Mouse (Mus musculus) E14TG2a.4 (cell line): Measurements from ENCODE around the gene B230118H07Rik.

Experiments used
- H3K27me3 ChIP-seq: 2 replicates; pipeline ENCODE4 v1.6.1; 2014; ENCODE audit warnings: low read length, control low read depth; ENCODE audit not compliant: insufficient read depth
- H3K36me3 ChIP-seq: 2 replicates; pipeline ENCODE4 v1.6.1; 2014; ENCODE audit warnings: low read length, control low read depth; ENCODE audit not compliant: insufficient read depth
- H3K4me1 ChIP-seq: replicated peaks from 2 replicates; pipeline ENCODE4 v1.6.1; 2014; ENCODE audit warnings: low read depth, low read length, control low read depth
- H3K4me3 ChIP-seq: replicated peaks from 2 replicates; pipeline ENCODE4 v1.5.1; 2014; ENCODE audit warnings: mild to moderate bottlenecking, low read length
- H3K9me3 ChIP-seq: 2 replicates; pipeline ENCODE4 v1.6.1; 2014; ENCODE audit warnings: low read length, control low read depth
- CTCF ChIP-seq: conservative IDR thresholded peaks from 2 replicates; pipeline ENCODE4 v1.5.1; 2014; ENCODE audit warnings: low read length
- NANOG ChIP-seq: IDR thresholded peaks from 2 replicates; pipeline ENCODE4 v1.6.1; 2014; ENCODE audit warnings: borderline replicate concordance, low read length, mixed read lengths
- POU5F1 ChIP-seq: IDR thresholded peaks from 2 replicates; pipeline ENCODE4 v1.6.1; 2014; ENCODE audit warnings: low read length, borderline replicate concordance

Gene B230118H07Rik

GRCm38 (mm10) chr2:101580977-101581376, 68.4 kb downstream of the B230118H07Rik start:
- no peak overlapping the region for H3K4me3 ChIP-seq
- no peak for TF ChIP-seq POU5F1
- no peak for TF ChIP-seq CTCF
- no peak for TF ChIP-seq NANOG
- no peaks in the 10 kb centered on the region for H3K36me3 ChIP-seq
- H3K27me3 ChIP-seq: no peaks in the 10 kb centered on the region
- H3K4me1 ChIP-seq: no peaks in the 10 kb centered on the region
- H3K9me3 ChIP-seq: no peaks in the 10 kb centered on the region

- Histone ChIP-seq H3K4me3 (no peak overlapping the region), H3K27me3 (no peaks in the 10 kb centered on the region), H3K4me1 (no peaks in the 10 kb centered on the region), H3K36me3 (no peaks in the 10 kb centered on the region), H3K9me3 (no peaks in the 10 kb centered on the region)
- TF ChIP-seq CTCF: no peak
- no peak for TF ChIP-seq POU5F1
- no peak for TF ChIP-seq NANOG
Measured at GRCm38 (mm10) chr2:101580428-101580827, 68.9 kb downstream of the B230118H07Rik start.

GRCm38 (mm10) chr2:101580027-101580426, 69.3 kb downstream of the B230118H07Rik start:
- H3K27me3 ChIP-seq: no peaks in the 10 kb centered on the region
- H3K36me3 ChIP-seq: no peaks in the 10 kb centered on the region
- H3K4me1 ChIP-seq: no peaks in the 10 kb centered on the region
- H3K9me3 ChIP-seq: no peaks in the 10 kb centered on the region
- TF ChIP-seq CTCF (no peak), POU5F1 (no peak), NANOG (no peak)
- H3K4me3 ChIP-seq: no peak overlapping the region

GRCm38 (mm10) chr2:101577243-101577642, 72.1 kb downstream of the B230118H07Rik start:
- no peak for TF ChIP-seq NANOG
- TF ChIP-seq POU5F1: no peak
- TF ChIP-seq CTCF: no peak
- H3K9me3 ChIP-seq: no peaks in the 10 kb centered on the region
- H3K36me3 ChIP-seq: no peaks in the 10 kb centered on the region
- no peak overlapping the region for H3K4me3 ChIP-seq
- no peaks in the 10 kb centered on the region for H3K4me1 ChIP-seq
- H3K27me3 ChIP-seq: no peaks in the 10 kb centered on the region

GRCm38 (mm10) chr2:101569230-101569629, 80.1 kb downstream of the B230118H07Rik start:
- TF ChIP-seq CTCF (no peak), NANOG (no peak), POU5F1 (no peak)
- no peak overlapping the region for H3K4me3 ChIP-seq
- no peaks in the 10 kb centered on the region for H3K9me3 ChIP-seq
- H3K27me3 ChIP-seq: no peaks in the 10 kb centered on the region
- H3K4me1 ChIP-seq: no peaks in the 10 kb centered on the region
- H3K36me3 ChIP-seq: no peaks in the 10 kb centered on the region

GRCm38 (mm10) chr2:101567490-101567889, 81.8 kb downstream of the B230118H07Rik start:
- Histone ChIP-seq H3K9me3 (no peaks in the 10 kb centered on the region), H3K4me3 (no peak overlapping the region), H3K36me3 (no peaks in the 10 kb centered on the region), H3K4me1 (no peaks in the 10 kb centered on the region), H3K27me3 (no peaks in the 10 kb centered on the region)
- no peak for TF ChIP-seq CTCF
- TF ChIP-seq NANOG: no peak
- no peak for TF ChIP-seq POU5F1

GRCm38 (mm10) chr2:101563776-101564175, 85.6 kb downstream of the B230118H07Rik start:
- H3K9me3 ChIP-seq: no peaks in the 10 kb centered on the region

GRCm38 (mm10) chr2:101563206-101563605, 86.1 kb downstream of the B230118H07Rik start:
- no peaks in the 10 kb centered on the region for H3K36me3 ChIP-seq
- no peaks in the 10 kb centered on the region for H3K9me3 ChIP-seq
- TF ChIP-seq NANOG (no peak), CTCF (no peak), POU5F1 (no peak)
- H3K4me1 ChIP-seq: no peaks in the 10 kb centered on the region
- no peaks in the 10 kb centered on the region for H3K27me3 ChIP-seq
- no peak overlapping the region for H3K4me3 ChIP-seq

More at GRCm38 (mm10) chr2:101563776-101564175, 85.6 kb downstream of the B230118H07Rik start:
- H3K36me3 ChIP-seq: no peaks in the 10 kb centered on the region
- no peak overlapping the region for H3K4me3 ChIP-seq
- H3K27me3 ChIP-seq: no peaks in the 10 kb centered on the region
- no peaks in the 10 kb centered on the region for H3K4me1 ChIP-seq
- TF ChIP-seq POU5F1: no peak

- Histone ChIP-seq H3K4me3 (no peak overlapping the region), H3K9me3 (no peaks in the 10 kb centered on the region), H3K36me3 (no peaks in the 10 kb centered on the region), H3K27me3 (no peaks in the 10 kb centered on the region), H3K4me1 (no peaks in the 10 kb centered on the region)
- TF ChIP-seq CTCF: no peak
- TF ChIP-seq POU5F1: no peak
- no peak for TF ChIP-seq NANOG
Measured at GRCm38 (mm10) chr2:101559431-101559830, 89.9 kb downstream of the B230118H07Rik start.
